Mouse (Mus musculus) midbrain, embryonic 12.5 days (tissue): ENCODE results near the gene Nudt3. TPM values are rescaled to one million over a fixed set of nuclear protein-coding genes. Genes with fewer than 3 reads are reported as not detected.

Source experiments
- ATAC-seq: fragments of 200-750 bp; cut with Nextera tagmentation; 2 replicates; pipeline ENCODE4 v1.8.0; 2017; ENCODE audit warnings: low read depth, moderate TSS enrichment, moderate library complexity; ENCODE audit not compliant: low FRiP score
- H3K27ac ChIP-seq: fragments of 300-500 bp; sonication (generic); replicated peaks from 2 replicates; pipeline ENCODE4 v1.5.1; 2016; ENCODE audit warnings: mild to moderate bottlenecking
- H3K27me3 ChIP-seq: fragments of 300-500 bp; sonication (generic); 2 replicates; pipeline ENCODE4 v1.6.1; 2016; ENCODE audit warnings: mild to moderate bottlenecking
- H3K36me3 ChIP-seq: fragments of 300-500 bp; sonication (generic); 2 replicates; pipeline ENCODE4 v1.6.1; 2016
- H3K4me1 ChIP-seq: fragments of 300-500 bp; sonication (generic); 2 replicates; pipeline ENCODE4 v1.6.1; 2016
- H3K4me2 ChIP-seq: fragments of 300-500 bp; sonication (generic); replicated peaks from 2 replicates; pipeline ENCODE4 v1.6.1; 2016; ENCODE audit warnings: mild to moderate bottlenecking, moderate library complexity
- H3K4me3 ChIP-seq: fragments of 300-500 bp; sonication (generic); 2 replicates; pipeline ENCODE4 v1.5.1; 2016; ENCODE audit warnings: mild to moderate bottlenecking
- H3K9ac ChIP-seq: fragments of 300-500 bp; sonication (generic); replicated peaks from 2 replicates; pipeline ENCODE4 v1.6.1; 2016; ENCODE audit warnings: mild to moderate bottlenecking, moderate library complexity
- H3K9me3 ChIP-seq: fragments of 300-500 bp; sonication (generic); 2 replicates; pipeline ENCODE4 v1.6.1; 2016; ENCODE audit warnings: mild to moderate bottlenecking
- WGBS: fragments of 180-500 bp; shearing (Covaris S2); methylation state at CpG from one replicate; pipeline ENCODE4 v1.1.7; 2016; 5-methylcytosine and 5-hydroxymethylcytosine counted together
- polyA plus RNA-seq: library from polyadenylated mRNA; unstranded; fragments of >200 nt; fragmentation: Nextera tagmentation; extraction: Ambion mirVana; gene quantifications from 2 replicates; pipeline ENCODE4 v1.2.1, GENCODE M21; 2016

The Nudt3 gene
- polyA plus RNA-seq, 1 experiment from 2014 or later = 189 TPM

DNA sequence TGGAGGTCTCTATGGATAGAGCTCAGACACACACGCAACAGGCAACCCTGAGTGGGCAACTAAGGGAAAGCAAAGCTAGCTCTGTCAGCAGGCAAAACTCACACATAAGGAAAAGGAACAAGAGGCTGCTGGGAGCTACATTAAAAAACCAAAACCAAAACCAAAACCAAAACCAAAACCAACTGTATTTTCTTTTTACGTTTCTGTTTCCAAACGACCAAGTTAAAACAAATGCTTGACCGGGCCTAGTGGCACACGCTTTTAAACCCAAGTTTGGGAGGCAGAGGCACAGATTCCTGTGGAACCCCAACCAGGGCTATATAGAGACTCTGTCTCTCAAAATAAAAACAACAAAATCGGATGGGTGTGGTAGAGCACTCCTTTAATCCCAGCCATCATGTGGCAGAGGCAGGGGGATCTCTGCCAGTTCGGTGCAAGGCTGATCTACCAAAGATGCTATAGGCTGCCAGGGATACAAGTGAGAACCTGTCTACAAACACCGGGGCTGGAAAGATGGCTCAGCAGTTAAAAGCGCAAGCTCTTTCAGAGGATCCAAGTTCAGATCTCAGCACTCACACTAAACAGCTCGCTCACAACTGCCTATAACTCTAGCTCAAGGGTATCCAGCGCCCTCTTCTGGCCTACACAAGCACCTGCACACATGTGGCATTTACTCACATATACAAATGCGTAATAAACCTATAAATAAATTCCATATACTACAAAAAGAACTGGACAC lies 31.3 kb downstream of the Nudt3 start:
- H3K27me3 ChIP-seq = no peaks in the 10 kb centered on the region
- no peak overlapping the region for H3K9ac ChIP-seq
- no peak for ATAC-seq
- no peak overlapping the region for H3K4me2 ChIP-seq
- H3K4me1 ChIP-seq = no peaks in the 10 kb centered on the region
- no peak overlapping the region for H3K27ac ChIP-seq
- H3K4me3 ChIP-seq = no peak overlapping the region
- no peaks in the 10 kb centered on the region for H3K9me3 ChIP-seq
- 89% methylated on average over 12 of the region's 12 CpGs for WGBS
- peaks cover 85% of the 10 kb centered on the region for H3K36me3 ChIP-seq

DNA sequence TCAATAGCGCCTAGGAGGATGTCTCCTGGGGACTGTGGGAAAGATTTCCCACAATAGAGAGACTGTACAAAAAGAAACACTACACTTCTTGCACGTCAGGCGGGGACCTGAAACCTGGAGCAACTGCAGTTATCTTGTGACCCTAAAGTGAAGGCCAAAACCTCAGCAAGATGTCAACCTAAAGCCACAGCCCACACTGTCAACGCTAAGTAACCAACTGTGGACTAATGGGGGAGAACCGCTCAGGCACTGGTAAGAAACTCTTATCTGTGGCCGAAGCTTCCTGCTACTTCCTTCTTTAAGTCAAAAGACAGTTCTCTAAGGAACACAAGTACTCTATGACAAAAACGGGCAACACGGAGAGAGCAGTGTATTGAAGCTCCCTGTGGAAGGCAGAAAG lies 35.1 kb downstream of the Nudt3 start:
- no peaks in the 10 kb centered on the region for H3K9me3 ChIP-seq
- 87% methylated on average over 8 of the region's 8 CpGs for WGBS
- ATAC-seq = no peak
- H3K27ac ChIP-seq = no peak overlapping the region
- H3K4me3 ChIP-seq = no peak overlapping the region
- no peak overlapping the region for H3K4me2 ChIP-seq
- H3K27me3 ChIP-seq = no peaks in the 10 kb centered on the region
- H3K4me1 ChIP-seq = 0 out of 2 replicates have a peak, but pooled peaks cover 3% of the 10 kb centered on the region
- H3K36me3 ChIP-seq = peaks cover 73% of the 10 kb centered on the region
- peak overlapping the region; percentile 20; the same call in 1 of the 2 replicates for H3K9ac ChIP-seq

DNA sequence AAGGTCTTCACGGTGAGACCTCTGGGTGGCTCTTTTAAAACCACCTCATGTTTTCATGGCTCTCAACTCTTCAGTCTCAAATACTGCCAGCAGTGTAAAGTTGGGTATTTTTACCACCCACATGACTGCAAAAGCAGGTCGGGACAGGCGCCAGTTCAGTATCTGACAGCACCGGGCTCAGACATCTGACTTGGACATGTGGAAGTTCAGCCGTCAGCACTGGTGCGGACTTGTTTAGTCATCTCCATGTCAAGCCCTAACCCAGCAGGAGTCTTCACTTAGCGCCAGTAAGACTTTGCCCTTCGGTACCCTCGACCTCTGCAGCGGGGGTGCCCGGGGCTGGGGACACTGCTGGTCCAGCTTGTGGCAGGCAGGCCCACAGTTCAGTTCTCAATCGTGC lies 36.0 kb downstream of the Nudt3 start:
- WGBS = 81% methylated on average over 12 of the region's 12 CpGs

GRCm38 (mm10) chr17:27586661-27587060 lies 36.6 kb downstream of the Nudt3 start:
- Histone ChIP-seq H3K27ac (no peak overlapping the region), H3K36me3 (peaks cover 75% of the 10 kb centered on the region)

More for the DNA sequence above, 36.0 kb downstream of the Nudt3 start:
- Histone ChIP-seq H3K9me3 (no peaks in the 10 kb centered on the region), H3K27me3 (no peaks in the 10 kb centered on the region), H3K36me3 (peaks cover 73% of the 10 kb centered on the region), H3K27ac (no peak overlapping the region), H3K4me3 (no peak overlapping the region), H3K9ac (no peak overlapping the region), H3K4me2 (no peak overlapping the region), H3K4me1 (0 out of 2 replicates have a peak, but pooled peaks cover 3% of the 10 kb centered on the region)
- no peak for ATAC-seq

GRCm38 (mm10) chr17:27583185-27583894 lies 40.0 kb downstream of the Nudt3 start:
- Histone ChIP-seq H3K4me1 (0 out of 2 replicates have a peak, but pooled peaks cover 3% of the 10 kb centered on the region), H3K4me2 (no peak overlapping the region), H3K9me3 (no peaks in the 10 kb centered on the region), H3K4me3 (no peak overlapping the region), H3K27me3 (no peaks in the 10 kb centered on the region), H3K36me3 (peaks cover 85% of the 10 kb centered on the region), H3K27ac (no peak overlapping the region), H3K9ac (no peak overlapping the region)
- ATAC-seq = no peak
- 93% methylated on average over 13 of the region's 13 CpGs for WGBS

More at GRCm38 (mm10) chr17:27586661-27587060, 36.6 kb downstream of the Nudt3 start:
- Histone ChIP-seq H3K4me3 (no peak overlapping the region), H3K9me3 (no peaks in the 10 kb centered on the region), H3K4me2 (no peak overlapping the region), H3K4me1 (0 out of 2 replicates have a peak, but pooled peaks cover 3% of the 10 kb centered on the region), H3K27me3 (no peaks in the 10 kb centered on the region), H3K9ac (no peak overlapping the region)
- no peak for ATAC-seq
- WGBS = 64% methylated on average over 9 of the region's 9 CpGs

GRCm38 (mm10) chr17:27580392-27581068 lies 42.8 kb downstream of the Nudt3 start:
- Histone ChIP-seq H3K27ac (no peak overlapping the region), H3K4me1 (no peaks in the 10 kb centered on the region), H3K9me3 (no peaks in the 10 kb centered on the region), H3K4me3 (no peak overlapping the region), H3K9ac (no peak overlapping the region), H3K27me3 (no peaks in the 10 kb centered on the region), H3K36me3 (peaks cover 79% of the 10 kb centered on the region), H3K4me2 (no peak overlapping the region)
- 94% methylated on average over 20 of the region's 20 CpGs for WGBS
- ATAC-seq = no peak

- H3K4me1 ChIP-seq = no peaks in the 10 kb centered on the region
- no peaks in the 10 kb centered on the region for H3K27me3 ChIP-seq
- 95% methylated on average over 8 of the region's 8 CpGs for WGBS
- no peak overlapping the region for H3K27ac ChIP-seq
- H3K9ac ChIP-seq = no peak overlapping the region
- ATAC-seq = no peak
- H3K4me3 ChIP-seq = no peak overlapping the region
- H3K9me3 ChIP-seq = no peaks in the 10 kb centered on the region
- no peak overlapping the region for H3K4me2 ChIP-seq
- peaks cover 83% of the 10 kb centered on the region for H3K36me3 ChIP-seq
Observed at GRCm38 (mm10) chr17:27579816-27580215, 43.5 kb downstream of the Nudt3 start.

GRCm38 (mm10) chr17:27578487-27578886 lies 44.8 kb downstream of the Nudt3 start:
- WGBS = 93% methylated on average over 10 of the region's 10 CpGs
- Histone ChIP-seq H3K9me3 (no peaks in the 10 kb centered on the region), H3K4me1 (no peaks in the 10 kb centered on the region), H3K9ac (no peak overlapping the region), H3K4me2 (no peak overlapping the region), H3K4me3 (no peak overlapping the region), H3K27ac (no peak overlapping the region), H3K36me3 (peaks cover 85% of the 10 kb centered on the region), H3K27me3 (no peaks in the 10 kb centered on the region)
- no peak for ATAC-seq

- Histone ChIP-seq H3K4me1 (no peaks in the 10 kb centered on the region), H3K36me3 (peaks cover 82% of the 10 kb centered on the region), H3K27me3 (no peaks in the 10 kb centered on the region), H3K9ac (no peak overlapping the region), H3K4me2 (no peak overlapping the region), H3K4me3 (no peak overlapping the region), H3K9me3 (no peaks in the 10 kb centered on the region), H3K27ac (no peak overlapping the region)
- no peak for ATAC-seq
- WGBS = 80% methylated on average over 6 of the region's 6 CpGs
Observed at GRCm38 (mm10) chr17:27577468-27577867, 45.8 kb downstream of the Nudt3 start.

DNA sequence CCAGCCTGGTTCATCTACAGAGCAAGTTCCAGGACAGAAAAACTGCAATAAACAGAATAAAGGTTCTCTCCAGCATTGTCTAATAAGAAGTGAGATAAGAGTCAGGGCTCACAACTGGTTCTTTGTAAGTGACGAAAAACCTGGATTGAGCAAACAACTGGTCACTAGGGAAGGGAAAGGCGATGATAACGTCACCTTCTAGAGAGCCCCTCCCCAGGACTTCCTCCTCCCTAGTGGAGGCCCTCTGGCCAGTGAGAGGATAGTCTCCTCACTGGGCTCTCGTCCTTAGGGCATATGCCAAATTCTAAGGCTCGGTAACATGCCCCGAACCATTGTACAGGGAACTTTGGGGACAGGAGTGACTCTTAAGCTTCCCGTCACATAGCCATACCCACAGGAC lies 47.2 kb downstream of the Nudt3 start:
- H3K9ac ChIP-seq = no peak overlapping the region
- no peak overlapping the region for H3K4me3 ChIP-seq
- ATAC-seq = no peak
- H3K4me1 ChIP-seq = no peaks in the 10 kb centered on the region
- no peak overlapping the region for H3K4me2 ChIP-seq
- WGBS = 94% methylated on average over 7 of the region's 7 CpGs
- no peak overlapping the region for H3K27ac ChIP-seq
- H3K36me3 ChIP-seq = peaks cover 71% of the 10 kb centered on the region
- no peaks in the 10 kb centered on the region for H3K9me3 ChIP-seq
- H3K27me3 ChIP-seq = no peaks in the 10 kb centered on the region

DNA sequence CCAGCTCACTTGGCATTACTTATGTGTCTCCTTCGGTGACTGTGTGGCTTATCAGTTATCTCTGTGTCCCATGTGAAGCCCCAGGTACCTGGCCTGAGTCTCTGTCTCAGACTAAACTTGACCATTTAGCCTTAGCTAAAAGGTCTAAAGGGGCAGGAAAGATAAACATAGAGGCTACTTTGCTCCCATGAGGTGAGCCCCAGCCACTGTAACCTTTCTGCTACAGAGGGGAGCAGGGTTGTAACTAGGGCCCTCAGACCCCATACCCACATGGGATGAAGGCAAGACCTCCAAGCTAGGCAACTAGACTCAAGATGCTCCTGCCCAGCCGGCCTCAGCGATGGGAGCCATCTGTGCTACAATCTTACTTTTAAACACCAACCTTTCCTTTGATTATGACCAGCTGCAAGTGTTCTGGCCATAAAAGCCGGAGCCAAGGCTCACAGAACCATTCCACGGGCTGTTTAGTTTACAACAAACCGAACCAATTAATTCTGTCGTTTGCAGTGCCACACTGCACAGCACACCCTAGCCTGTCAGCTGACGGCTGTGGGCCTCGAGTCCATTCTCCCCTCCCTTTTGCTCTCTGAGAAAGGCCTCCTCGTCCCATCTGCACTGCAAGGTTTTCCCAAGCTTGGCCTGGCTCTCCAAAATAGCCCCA lies 48.0 kb downstream of the Nudt3 start:
- no peaks in the 10 kb centered on the region for H3K4me1 ChIP-seq
- H3K36me3 ChIP-seq = peaks cover 63% of the 10 kb centered on the region
- H3K27ac ChIP-seq = no peak overlapping the region
- H3K4me3 ChIP-seq = no peak overlapping the region
- no peaks in the 10 kb centered on the region for H3K27me3 ChIP-seq
- no peak overlapping the region for H3K9ac ChIP-seq
- H3K9me3 ChIP-seq = no peaks in the 10 kb centered on the region
- ATAC-seq = no peak
- no peak overlapping the region for H3K4me2 ChIP-seq
- WGBS = 89% methylated on average over 10 of the region's 10 CpGs
